Mouse (Mus musculus): ENCODE data around the gene Actl7b. TPM values are rescaled to one million over a fixed set of nuclear protein-coding genes. Genes with fewer than 3 reads are reported as not detected.

Actl7b gene
- polyA plus RNA-seq (2015; fragmentation: Nextera tagmentation; extraction: Ambion mirVana), result not detected in 2 replicates

DNA sequence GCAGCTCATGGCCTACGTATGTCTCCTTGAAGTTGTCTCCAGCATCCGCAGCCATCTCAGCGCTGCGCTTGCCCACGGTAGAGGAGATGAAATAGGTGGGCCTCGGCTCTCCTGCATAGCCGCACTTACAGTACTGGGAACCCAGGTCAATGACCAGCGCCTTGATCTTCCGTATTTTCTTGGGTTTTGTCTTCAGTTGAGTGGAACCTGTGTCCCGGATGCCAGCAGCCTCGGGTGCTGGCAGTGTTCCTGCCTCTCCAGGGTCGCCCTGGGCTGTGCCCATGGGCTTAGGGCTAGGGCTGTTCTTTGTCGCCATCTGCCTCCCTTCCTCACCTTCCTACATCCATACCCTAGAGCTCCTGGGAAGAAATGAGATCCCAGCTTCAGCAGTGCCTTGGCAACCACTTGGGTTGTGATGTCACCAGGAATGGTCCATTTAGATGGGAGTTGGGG, at the start of gene Actl7b:
TSS of gene Actl7b (minus strand) at position 403 of the 453 bp plus-strand sequence.

DNA sequence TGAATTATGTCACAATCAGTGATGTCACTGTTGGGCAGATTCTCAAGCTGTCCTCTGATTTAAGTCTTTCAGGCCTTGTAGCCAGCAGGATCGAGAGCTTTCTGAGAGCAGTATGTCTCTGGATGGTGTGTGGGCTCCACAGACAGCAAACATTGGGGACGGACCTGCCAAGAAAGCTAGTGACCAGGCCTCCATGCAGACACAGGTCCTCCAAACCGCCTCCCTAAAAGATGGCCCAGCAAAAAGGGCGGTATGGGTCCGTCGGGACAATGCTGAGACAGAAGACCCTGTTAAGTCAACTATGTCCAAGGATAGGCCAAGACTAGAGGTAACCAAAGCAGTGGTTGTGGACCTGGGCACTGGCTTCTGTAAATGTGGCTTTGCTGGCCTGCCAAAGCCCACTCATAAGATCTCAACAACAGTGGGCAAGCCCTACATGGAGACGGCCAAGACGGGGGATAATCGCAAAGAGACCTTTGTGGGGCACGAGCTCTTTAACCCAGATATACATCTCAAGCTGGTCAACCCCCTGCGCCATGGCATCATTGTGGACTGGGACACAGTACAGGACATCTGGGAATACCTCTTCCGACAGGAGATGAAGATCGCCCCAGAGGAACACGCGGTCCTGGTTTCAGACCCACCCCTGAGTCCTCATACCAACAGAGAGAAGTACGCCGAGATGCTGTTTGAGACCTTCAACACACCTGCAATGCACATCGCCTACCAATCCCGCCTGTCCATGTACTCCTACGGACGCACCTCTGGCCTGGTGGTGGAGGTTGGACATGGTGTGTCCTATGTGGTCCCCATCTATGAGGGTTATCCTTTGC, 2.3 kb upstream of the Actl7b start, which contains the start of gene Actl7a:
TSS of gene Actl7a (plus strand) at position 51 of the 833 bp plus-strand sequence.

GRCm38 (mm10) chr4:56740020-56740485, 1.2 kb downstream of the Actl7b start, which contains the start of gene Gm26657:
Gene Gm26657, plus strand, starts transcription at chr4:56740070.

Other genes with a start within 250 kb of the Actl7b start
- gene Gm26657, start 1.4 kb downstream of the Actl7b start, polyA plus RNA-seq (2015; fragmentation: Nextera tagmentation; extraction: Ambion mirVana), result not detected in 2 replicates
- gene Actl7a, start 2.0 kb upstream of the Actl7b start, polyA plus RNA-seq (2015; fragmentation: Nextera tagmentation; extraction: Ambion mirVana), result 0.07 TPM in 1 of 2 replicates, not detected in the other
- 20.9 and 21.7 TPM in 2 replicates for gene Elp1, start 60.9 kb upstream of the Actl7b start, polyA plus RNA-seq (2015; fragmentation: Nextera tagmentation; extraction: Ambion mirVana)
- 5.1 and 5.2 TPM in 2 replicates for gene Fam206a, start 60.9 kb upstream of the Actl7b start, polyA plus RNA-seq (2015; fragmentation: Nextera tagmentation; extraction: Ambion mirVana)
- 8.3 and 9.6 TPM in 2 replicates for gene Ctnnal1, start 123.7 kb upstream of the Actl7b start, polyA plus RNA-seq (2015; fragmentation: Nextera tagmentation; extraction: Ambion mirVana)
- 2.5 and 3.6 TPM in 2 replicates for gene Tmem245, start 206.0 kb upstream of the Actl7b start, polyA plus RNA-seq (2015; fragmentation: Nextera tagmentation; extraction: Ambion mirVana)
- not detected in 2 replicates for gene Frrs1l, start 248.9 kb upstream of the Actl7b start, polyA plus RNA-seq (2015; fragmentation: Nextera tagmentation; extraction: Ambion mirVana)

All from spleen, postnatal 0 days (tissue).